In genomic region chr6:53288584-53289558, GRCm38 (mm10) we compare ENCODE assay signal across 8 mouse cellular contexts. TPM values are rescaled to one million over a fixed set of nuclear protein-coding genes. Genes with fewer than 3 reads are reported as not detected.
A peak's percentile ranks its signal among the peaks of the same experiment; 100 is the strongest.
DNase-seq lines count a peak whose midpoint lies in the region; ATAC-seq and TF ChIP-seq lines count a peak whose summit lies in the region.

No protein-coding gene starts in this region.

- TF ChIP-seq CTCF in lung, embryonic 14.5 days (IDR thresholded peaks at IDR 0.05; ENCODE audit: low read depth), result no peak

- no peak overlapping the region for H3K27ac ChIP-seq in lung, embryonic 14.5 days (ENCODE audit: low read depth)
- H3K27ac ChIP-seq in forebrain, embryonic 14.5 days (ENCODE audit: low read depth, low read length), result peak overlapping the region; percentile 61
- H3K27ac ChIP-seq in intestine, embryonic 15.5 days, result no peak overlapping the region

- WGBS in lung, embryonic 14.5 days, result 2% methylated on average over 24 of the region's 24 CpGs
- under 1% methylated on average over 24 of the region's 24 CpGs for WGBS in forebrain, embryonic 14.5 days
- WGBS in intestine, embryonic 15.5 days, result 3% methylated on average over 24 of the region's 24 CpGs

- peak overlapping the region; percentile 58; the same call in 1 of the 2 replicates for H3K9ac ChIP-seq in lung, embryonic 14.5 days
- peak overlapping the region; percentile 66 for H3K9ac ChIP-seq in forebrain, embryonic 14.5 days (ENCODE audit: low read length)
- H3K9ac ChIP-seq in intestine, embryonic 15.5 days, result no peak overlapping the region

- no peaks in the 10 kb centered on the region for H3K9me3 ChIP-seq in lung, embryonic 14.5 days (ENCODE audit: low read depth, low read length)
- H3K9me3 ChIP-seq in forebrain, embryonic 14.5 days (replicated peaks; ENCODE audit: control insufficient read depth, low read length), result no peaks in the 10 kb centered on the region
- no peaks in the 10 kb centered on the region for H3K9me3 ChIP-seq in intestine, embryonic 15.5 days

- peak overlapping the region; percentile 54 for H3K4me3 ChIP-seq in lung, embryonic 14.5 days (ENCODE audit: low read depth, low read length)
- peak overlapping the region; percentile 51 for H3K4me3 ChIP-seq in forebrain, embryonic 14.5 days (ENCODE audit: low read depth, low read length)
- H3K4me3 ChIP-seq in intestine, embryonic 15.5 days (replicated peaks), result peak overlapping the region; percentile 51; the same call in 1 of the 2 replicates

- H3K4me2 ChIP-seq in lung, embryonic 14.5 days, result peak overlapping the region; percentile 98
- peak overlapping the region; percentile 90 for H3K4me2 ChIP-seq in forebrain, embryonic 14.5 days (ENCODE audit: low read length)
- peak overlapping the region; percentile 97 for H3K4me2 ChIP-seq in intestine, embryonic 15.5 days (replicated peaks)

- peaks cover 58% of the 10 kb centered on the region for H3K27me3 ChIP-seq in lung, embryonic 14.5 days (ENCODE audit: insufficient read depth, low read length)
- peaks cover 22% of the 10 kb centered on the region for H3K27me3 ChIP-seq in forebrain, embryonic 14.5 days (replicated peaks; ENCODE audit: control insufficient read depth, insufficient read depth, low read length)
- H3K27me3 ChIP-seq in intestine, embryonic 15.5 days (replicated peaks), result peaks cover 50% of the 10 kb centered on the region

- peak; percentile 33 for DNase-seq in lung, embryonic 14.5 days
- DNase-seq in lung, postnatal 4 days, result no peak
- peak; percentile 79 for DNase-seq in forebrain, embryonic 14.5 days (ENCODE audit: low spot score)
- peak; percentile 49 for DNase-seq in retina, postnatal 1 day
- DNase-seq in kidney, postnatal 36 days, result no peak
- DNase-seq in ovary, postnatal 10 days (ENCODE audit: low spot score), result no peak

- H3K4me1 ChIP-seq in lung, embryonic 14.5 days (ENCODE audit: insufficient read depth), result no peaks in the 10 kb centered on the region
- H3K4me1 ChIP-seq in forebrain, embryonic 14.5 days (ENCODE audit: control insufficient read depth, insufficient read depth, low read length), result peaks cover 15% of the 10 kb centered on the region
- 0 out of 2 replicates have a peak, but pooled peaks cover 14% of the 10 kb centered on the region for H3K4me1 ChIP-seq in intestine, embryonic 15.5 days (replicated peaks)

- no peaks in the 10 kb centered on the region for H3K36me3 ChIP-seq in lung, embryonic 14.5 days (ENCODE audit: insufficient read depth)
- H3K36me3 ChIP-seq in forebrain, embryonic 14.5 days (ENCODE audit: control insufficient read depth, insufficient read depth, low read length), result no peaks in the 10 kb centered on the region
- H3K36me3 ChIP-seq in intestine, embryonic 15.5 days, result no peaks in the 10 kb centered on the region

- ATAC-seq in lung, embryonic 14.5 days (ENCODE audit: insufficient read depth), result no peak
- peak; percentile 52 for ATAC-seq in forebrain, embryonic 14.5 days
- ATAC-seq in intestine, embryonic 15.5 days, result no peak
- no peak for ATAC-seq in CD4-positive, CD25-positive, alpha-beta regulatory T cell, adult 4 months

RNA-seq across cellular contexts. Expression of gene Creb5, which starts 1.8 kb away (rescaled TPM):
- polyA plus RNA-seq in lung, embryonic 14.5 days (2014; fragmentation: Nextera tagmentation; extraction: Ambion mirVana), result 6.4 and 7.7 TPM in 2 replicates
- 8.5 and 9.4 TPM in 2 replicates for polyA plus RNA-seq in forebrain, embryonic 14.5 days (2014; fragmentation: Nextera tagmentation; extraction: Ambion mirVana)
- polyA plus RNA-seq in intestine, embryonic 15.5 days (2015; fragmentation: Nextera tagmentation; extraction: Ambion mirVana), result 5.0 and 5.4 TPM in 2 replicates
- polyA plus RNA-seq in CD4-positive, CD25-positive, alpha-beta regulatory T cell, adult 4 months (2017; shearing (Covaris generic)), result not detected

Comparison
In these comparisons a context has a peak if more than half of its experiments do, and no peak if none do; other contexts are left out.
1. DNase-seq: peak in lung, embryonic 14.5 days (single experiment), forebrain, embryonic 14.5 days (single experiment) and retina, postnatal 1 day (single experiment); none in lung, postnatal 4 days (0 of 2), kidney, postnatal 36 days (0 of 2) and ovary, postnatal 10 days (single experiment).
2. Peak in every context shown above with its lines, with median percentiles within 50 percentile points of each other: H3K4me2 ChIP-seq and H3K4me3 ChIP-seq.